Mouse (Mus musculus): Measurements from ENCODE around the gene Nt5m. TPM values are rescaled to one million over a fixed set of nuclear protein-coding genes. Genes with fewer than 3 reads are reported as not detected.

Nt5m gene
- polyA plus RNA-seq, 1 experiment, result 73.2 TPM

GRCm38 (mm10) chr11:59864316-59864715 is 25.1 kb downstream of the Nt5m start:
- no peak overlapping the region for H3K4me3 ChIP-seq (ENCODE audit: insufficient read depth, low read length)
- H3K27ac ChIP-seq (ENCODE audit: insufficient read depth, low read length), result no peak overlapping the region
- no peaks in the 10 kb centered on the region for H3K4me1 ChIP-seq (ENCODE audit: control insufficient read depth, insufficient read depth, low read length)
- TF ChIP-seq POLR2A (IDR thresholded peaks at IDR 0.05; ENCODE audit: extremely low read depth, insufficient read depth, low read length) (no peak), CTCF (IDR thresholded peaks at IDR 0.05; ENCODE audit: extremely low read depth, insufficient read depth, low read length) (no peak)

- Histone ChIP-seq H3K27ac (ENCODE audit: insufficient read depth, low read length) (no peak overlapping the region), H3K4me3 (ENCODE audit: insufficient read depth, low read length) (no peak overlapping the region), H3K4me1 (ENCODE audit: control insufficient read depth, insufficient read depth, low read length) (no peaks in the 10 kb centered on the region)
- no peak for TF ChIP-seq POLR2A (IDR thresholded peaks at IDR 0.05; ENCODE audit: extremely low read depth, insufficient read depth, low read length)
- no peak for TF ChIP-seq CTCF (IDR thresholded peaks at IDR 0.05; ENCODE audit: extremely low read depth, insufficient read depth, low read length)
Measured at GRCm38 (mm10) chr11:59872124-59872523, 32.9 kb downstream of the Nt5m start.

- Histone ChIP-seq H3K4me3 (ENCODE audit: insufficient read depth, low read length) (no peak overlapping the region), H3K27ac (ENCODE audit: insufficient read depth, low read length) (no peak overlapping the region), H3K4me1 (ENCODE audit: control insufficient read depth, insufficient read depth, low read length) (no peaks in the 10 kb centered on the region)
- peak; percentile 93 for TF ChIP-seq CTCF (IDR thresholded peaks at IDR 0.05; ENCODE audit: extremely low read depth, insufficient read depth, low read length)
- no peak for TF ChIP-seq POLR2A (IDR thresholded peaks at IDR 0.05; ENCODE audit: extremely low read depth, insufficient read depth, low read length)
Measured at GRCm38 (mm10) chr11:59880031-59880430, 40.8 kb downstream of the Nt5m start.

GRCm38 (mm10) chr11:59885217-59885986 is 46.2 kb downstream of the Nt5m start:
- H3K4me1 ChIP-seq (ENCODE audit: control insufficient read depth, insufficient read depth, low read length), result peaks cover 2% of the 10 kb centered on the region; the same call in 1 of the 2 replicates
- H3K27ac ChIP-seq (ENCODE audit: insufficient read depth, low read length), result peak overlapping the region; percentile 26; the same call in 1 of the 2 replicates
- H3K4me3 ChIP-seq (ENCODE audit: insufficient read depth, low read length), result no peak overlapping the region
- TF ChIP-seq CTCF (IDR thresholded peaks at IDR 0.05; ENCODE audit: extremely low read depth, insufficient read depth, low read length) (no peak), POLR2A (IDR thresholded peaks at IDR 0.05; ENCODE audit: extremely low read depth, insufficient read depth, low read length) (no peak)

GRCm38 (mm10) chr11:59886952-59887351 is 47.7 kb downstream of the Nt5m start:
- no peak overlapping the region for H3K4me3 ChIP-seq (ENCODE audit: insufficient read depth, low read length)
- no peak for TF ChIP-seq CTCF (IDR thresholded peaks at IDR 0.05; ENCODE audit: extremely low read depth, insufficient read depth, low read length)
- no peak for TF ChIP-seq POLR2A (IDR thresholded peaks at IDR 0.05; ENCODE audit: extremely low read depth, insufficient read depth, low read length)
- no peak overlapping the region for H3K27ac ChIP-seq (ENCODE audit: insufficient read depth, low read length)
- H3K4me1 ChIP-seq (ENCODE audit: control insufficient read depth, insufficient read depth, low read length), result peaks cover 2% of the 10 kb centered on the region; the same call in 1 of the 2 replicates

GRCm38 (mm10) chr11:59888151-59888550 is 48.9 kb downstream of the Nt5m start:
- no peak overlapping the region for H3K4me3 ChIP-seq (ENCODE audit: insufficient read depth, low read length)
- peaks cover 2% of the 10 kb centered on the region; the same call in 1 of the 2 replicates for H3K4me1 ChIP-seq (ENCODE audit: control insufficient read depth, insufficient read depth, low read length)
- no peak overlapping the region for H3K27ac ChIP-seq (ENCODE audit: insufficient read depth, low read length)
- no peak for TF ChIP-seq POLR2A (IDR thresholded peaks at IDR 0.05; ENCODE audit: extremely low read depth, insufficient read depth, low read length)
- no peak for TF ChIP-seq CTCF (IDR thresholded peaks at IDR 0.05; ENCODE audit: extremely low read depth, insufficient read depth, low read length)

GRCm38 (mm10) chr11:59891854-59892253 is 52.6 kb downstream of the Nt5m start:
- H3K4me1 ChIP-seq (ENCODE audit: control insufficient read depth, insufficient read depth, low read length), result peaks cover 2% of the 10 kb centered on the region; the same call in 1 of the 2 replicates
- TF ChIP-seq POLR2A (IDR thresholded peaks at IDR 0.05; ENCODE audit: extremely low read depth, insufficient read depth, low read length), result no peak
- no peak for TF ChIP-seq CTCF (IDR thresholded peaks at IDR 0.05; ENCODE audit: extremely low read depth, insufficient read depth, low read length)
- H3K4me3 ChIP-seq (ENCODE audit: insufficient read depth, low read length), result no peak overlapping the region
- H3K27ac ChIP-seq (ENCODE audit: insufficient read depth, low read length), result no peak overlapping the region

GRCm38 (mm10) chr11:59893153-59893788 is 54.0 kb downstream of the Nt5m start:
- no peak for TF ChIP-seq POLR2A (IDR thresholded peaks at IDR 0.05; ENCODE audit: extremely low read depth, insufficient read depth, low read length)
- no peak for TF ChIP-seq CTCF (IDR thresholded peaks at IDR 0.05; ENCODE audit: extremely low read depth, insufficient read depth, low read length)
- Histone ChIP-seq H3K27ac (ENCODE audit: insufficient read depth, low read length) (no peak overlapping the region), H3K4me3 (ENCODE audit: insufficient read depth, low read length) (no peak overlapping the region), H3K4me1 (ENCODE audit: control insufficient read depth, insufficient read depth, low read length) (peaks cover 2% of the 10 kb centered on the region; the same call in 1 of the 2 replicates)

- Histone ChIP-seq H3K27ac (ENCODE audit: insufficient read depth, low read length) (no peak overlapping the region), H3K4me3 (ENCODE audit: insufficient read depth, low read length) (no peak overlapping the region), H3K4me1 (ENCODE audit: control insufficient read depth, insufficient read depth, low read length) (peaks cover 2% of the 10 kb centered on the region; the same call in 1 of the 2 replicates)
- TF ChIP-seq POLR2A (IDR thresholded peaks at IDR 0.05; ENCODE audit: extremely low read depth, insufficient read depth, low read length) (no peak), CTCF (IDR thresholded peaks at IDR 0.05; ENCODE audit: extremely low read depth, insufficient read depth, low read length) (no peak)
Measured at GRCm38 (mm10) chr11:59894916-59895315, 55.7 kb downstream of the Nt5m start.

Measured in cortical plate, adult 2 months (tissue).